In genomic region chr7:4502421-4503090, GRCm38 (mm10) we compare ENCODE assay signal across 8 mouse cellular contexts. TPM values are rescaled to one million over a fixed set of nuclear protein-coding genes. Genes with fewer than 3 reads are reported as not detected.
DNase-seq lines count a peak whose midpoint lies in the region; ATAC-seq and TF ChIP-seq lines count a peak whose summit lies in the region.

No protein-coding gene starts in this region.

- no peak for TF ChIP-seq CTCF in G1E (IDR thresholded peaks at IDR 0.05; ENCODE audit: low read depth, low read length)

- H3K27me3 ChIP-seq in heart, embryonic 10.5 days (ENCODE audit: insufficient read depth, poor library complexity, severe bottlenecking): no peaks in the 10 kb centered on the region
- H3K27me3 ChIP-seq in G1E (ENCODE audit: insufficient read depth, low read length): no peaks in the 10 kb centered on the region
- no peaks in the 10 kb centered on the region for H3K27me3 ChIP-seq in heart, embryonic 15.5 days

- intact Hi-C loops in heart, postnatal 25 days (cut with DNase I): loop anchor here (10.0 kb wide), 1 partner anchor 368 kb away; the partner anchor contains the start of gene Leng8

- WGBS in heart, embryonic 10.5 days: 10% methylated on average over 14 of the region's 14 CpGs
- 11% methylated on average over 14 of the region's 14 CpGs for WGBS in heart, embryonic 15.5 days

- no peak for ATAC-seq in G1E (ENCODE audit: extremely low read depth, insufficient number of reproducible peaks, low FRiP score, poor library complexity, severe bottlenecking)
- ATAC-seq in heart, embryonic 15.5 days (replicated peaks; ENCODE audit: insufficient number of reproducible peaks, insufficient read depth, low FRiP score, low read depth): no peak
- no peak for ATAC-seq in erythroid progenitor cell, adult 5-6 weeks (replicated peaks; ENCODE audit: low FRiP score, poor library complexity, severe bottlenecking)

- DNase-seq in heart, embryonic 10.5 days (ENCODE audit: low spot score): no peak
- DNase-seq in heart, postnatal 25 days (ENCODE audit: low spot score): no peak
- DNase-seq in G1E (ENCODE audit: low spot score): peak; percentile 54
- DNase-seq in cerebellum, postnatal 10 days: peak; percentile 54 to 58
- DNase-seq in layer of hippocampus, adult 9-11 months: peak; percentile 80
- DNase-seq in lung, postnatal 36 days: peak; percentile 83

- H3K36me3 ChIP-seq in heart, embryonic 10.5 days: peaks cover 2% of the 10 kb centered on the region; the same call in 1 of the 2 replicates
- peaks cover 27% of the 10 kb centered on the region for H3K36me3 ChIP-seq in G1E (replicated peaks)
- no peaks in the 10 kb centered on the region; the same call in 1 of the 2 replicates for H3K36me3 ChIP-seq in heart, embryonic 15.5 days

- H3K4me2 ChIP-seq in heart, embryonic 15.5 days: peak overlapping the region; percentile 80

- peaks cover 37% of the 10 kb centered on the region for H3K4me1 ChIP-seq in heart, embryonic 10.5 days
- H3K4me1 ChIP-seq in G1E (ENCODE audit: insufficient read depth, low read depth, low read length): peaks cover 72% of the 10 kb centered on the region
- H3K4me1 ChIP-seq in heart, embryonic 15.5 days (replicated peaks): peaks cover 40% of the 10 kb centered on the region

- H3K4me3 ChIP-seq in heart, embryonic 10.5 days: peak overlapping the region; percentile 94
- H3K4me3 ChIP-seq in G1E (ENCODE audit: low read depth, low read length): peak overlapping the region; percentile 100; the same call in 1 of the 2 replicates
- peak overlapping the region; percentile 85 for H3K4me3 ChIP-seq in heart, embryonic 15.5 days

- peak overlapping the region; percentile 95; the same call in 1 of the 2 replicates for H3K9ac ChIP-seq in heart, embryonic 15.5 days

- H3K27ac ChIP-seq in heart, embryonic 10.5 days: peak overlapping the region; percentile 95
- peak overlapping the region; percentile 94 for H3K27ac ChIP-seq in heart, embryonic 15.5 days

- no peaks in the 10 kb centered on the region for H3K9me3 ChIP-seq in heart, embryonic 10.5 days
- H3K9me3 ChIP-seq in G1E (replicated peaks): no peaks in the 10 kb centered on the region
- H3K9me3 ChIP-seq in heart, embryonic 15.5 days (replicated peaks): no peaks in the 10 kb centered on the region

RNA-seq across cellular contexts. Expression of gene Ppp1r12c, which starts 1.1 kb away (rescaled TPM):
- polyA plus RNA-seq in heart, embryonic 10.5 days (2016; fragmentation: Nextera tagmentation; extraction: Ambion mirVana): 30.9 and 46.0 TPM in 2 replicates
- total RNA-seq in heart, postnatal 25 days (2021): 10 to 100 TPM; 54.7 to 61.2 TPM
- total RNA-seq in G1E (2014; fragmentation: Nextera tagmentation) (91.9 and 100 TPM in 2 replicates), G1E (2017) (91.1 and 99.8 TPM in 2 replicates)
- 135 and 173 TPM in 2 replicates for polyA plus RNA-seq in G1E (2012)
- polyA plus RNA-seq in heart, embryonic 15.5 days (2015; fragmentation: Nextera tagmentation; extraction: Ambion mirVana): 32.5 and 43.7 TPM in 2 replicates
- total RNA-seq in erythroid progenitor cell, adult 5-6 weeks (2015; ENCODE audit: low replicate concordance): 73.9 and 133 TPM in 2 replicates
- total RNA-seq in erythroid progenitor cell, adult 5-6 weeks (2017; ENCODE audit: low replicate concordance): 123 and 130 TPM in 2 replicates

RNA-seq across cellular contexts. Expression of gene Tnnt1, which starts 13.6 kb away (rescaled TPM):
- 97.0 and 167 TPM in 2 replicates for polyA plus RNA-seq in heart, embryonic 10.5 days (2016; fragmentation: Nextera tagmentation; extraction: Ambion mirVana)
- total RNA-seq in heart, postnatal 25 days (2021): 10 to 100 TPM; 26.1 to 30.7 TPM
- not detected in 2 replicates for total RNA-seq in G1E (2014; fragmentation: Nextera tagmentation)
- 0.17 TPM in 1 of 2 replicates, not detected in the other for total RNA-seq in G1E (2017)
- 0.22 and 0.35 TPM in 2 replicates for polyA plus RNA-seq in G1E (2012)
- polyA plus RNA-seq in heart, embryonic 15.5 days (2015; fragmentation: Nextera tagmentation; extraction: Ambion mirVana): 255 and 278 TPM in 2 replicates
- 1.4 TPM in 1 of 2 replicates, not detected in the other for total RNA-seq in erythroid progenitor cell, adult 5-6 weeks (2015; ENCODE audit: low replicate concordance)
- 3.9 TPM in 1 of 2 replicates, not detected in the other for total RNA-seq in erythroid progenitor cell, adult 5-6 weeks (2017; ENCODE audit: low replicate concordance)

RNA-seq across cellular contexts. Expression of gene Tnni3, which starts 21.5 kb away (rescaled TPM):
- polyA plus RNA-seq in heart, embryonic 10.5 days (2016; fragmentation: Nextera tagmentation; extraction: Ambion mirVana): 960 and 1,463 TPM in 2 replicates
- total RNA-seq in heart, postnatal 25 days (2021): over 10,000 TPM in 1 of 2 experiments, 1,000 to 10,000 TPM in 1; 9,719 to 10,316 TPM
- total RNA-seq in G1E (2014; fragmentation: Nextera tagmentation): not detected in 2 replicates
- 0.41 TPM in 1 of 2 replicates, not detected in the other for total RNA-seq in G1E (2017)
- 0.15 TPM in 1 of 2 replicates, not detected in the other for polyA plus RNA-seq in G1E (2012)
- polyA plus RNA-seq in heart, embryonic 15.5 days (2015; fragmentation: Nextera tagmentation; extraction: Ambion mirVana): 2,753 and 3,427 TPM in 2 replicates
- total RNA-seq in erythroid progenitor cell, adult 5-6 weeks (2015; ENCODE audit: low replicate concordance): not detected in 2 replicates
- not detected in 2 replicates for total RNA-seq in erythroid progenitor cell, adult 5-6 weeks (2017; ENCODE audit: low replicate concordance)

RNA-seq across cellular contexts. Expression of gene Dnaaf3, which starts 29.7 kb away (rescaled TPM):
- 0.63 and 0.65 TPM in 2 replicates for polyA plus RNA-seq in heart, embryonic 10.5 days (2016; fragmentation: Nextera tagmentation; extraction: Ambion mirVana)
- total RNA-seq in heart, postnatal 25 days (2021): 1 to 10 TPM; 2.6 to 3.2 TPM
- total RNA-seq in G1E (2014; fragmentation: Nextera tagmentation): not detected in 2 replicates
- total RNA-seq in G1E (2017): not detected in 2 replicates
- polyA plus RNA-seq in G1E (2012): not detected in 2 replicates
- 0.96 and 1.2 TPM in 2 replicates for polyA plus RNA-seq in heart, embryonic 15.5 days (2015; fragmentation: Nextera tagmentation; extraction: Ambion mirVana)
- not detected in 2 replicates for total RNA-seq in erythroid progenitor cell, adult 5-6 weeks (2015; ENCODE audit: low replicate concordance)
- total RNA-seq in erythroid progenitor cell, adult 5-6 weeks (2017; ENCODE audit: low replicate concordance): 0.64 TPM in 1 of 2 replicates, not detected in the other

RNA-seq across cellular contexts. Expression of gene Eps8l1, which starts 42.1 kb away (rescaled TPM):
- polyA plus RNA-seq in heart, embryonic 10.5 days (2016; fragmentation: Nextera tagmentation; extraction: Ambion mirVana): 1.7 and 4.6 TPM in 2 replicates
- 1 to 10 TPM; 2.3 to 3.6 TPM for total RNA-seq in heart, postnatal 25 days (2021)
- not detected in 2 replicates for total RNA-seq in G1E (2014; fragmentation: Nextera tagmentation)
- 0.11 TPM in 1 of 2 replicates, not detected in the other for total RNA-seq in G1E (2017)
- polyA plus RNA-seq in G1E (2012): not detected in 2 replicates
- polyA plus RNA-seq in heart, embryonic 15.5 days (2015; fragmentation: Nextera tagmentation; extraction: Ambion mirVana): 4.8 TPM in 2 replicates
- 2.9 and 6.1 TPM in 2 replicates for total RNA-seq in erythroid progenitor cell, adult 5-6 weeks (2015; ENCODE audit: low replicate concordance)
- total RNA-seq in erythroid progenitor cell, adult 5-6 weeks (2017; ENCODE audit: low replicate concordance): 6.2 and 11.2 TPM in 2 replicates

Comparison
In these comparisons a context has a peak if more than half of its experiments do, and no peak if none do; other contexts are left out.
1. DNase-seq: peak in G1E (single experiment), cerebellum, postnatal 10 days (2 of 2), layer of hippocampus, adult 9-11 months (single experiment) and lung, postnatal 36 days (single experiment); none in heart, embryonic 10.5 days (single experiment) and heart, postnatal 25 days (single experiment).
2. RNA of gene Tnnt1, which starts 13.6 kb away (total RNA-seq): 26.1 to 30.7 TPM in heart, postnatal 25 days; 1.4 to 3.9 TPM in erythroid progenitor cell, adult 5-6 weeks and 0.17 TPM in G1E; every median in the first group is over 4 times any median in the second.
3. RNA of gene Tnni3, which starts 21.5 kb away (total RNA-seq): 9,719 to 10,316 TPM in heart, postnatal 25 days; 0.41 TPM in G1E and not detected in erythroid progenitor cell, adult 5-6 weeks; every median in the first group is over 1,000 times any median in the second.
4. Peak in every context shown above with its lines, with median percentiles within 50 percentile points of each other: H3K4me3 ChIP-seq.